Mouse (Mus musculus) spleen, adult 2 months (tissue): Measurements from ENCODE around the gene Gm10073.

Experiments used
- CTCF ChIP-seq: fragments of 200-500 bp; IDR thresholded peaks from 2 replicates; pipeline ENCODE4 v1.5.1; 2011; ENCODE audit warnings: mild to moderate bottlenecking, inconsistent platforms; ENCODE audit not compliant: insufficient read depth, insufficient read length, insufficient replicate concordance; ENCODE audit errors: extremely low read depth
- POLR2A ChIP-seq: fragments of 200-500 bp; IDR thresholded peaks from 2 replicates; pipeline ENCODE4 v1.6.1; 2011; ENCODE audit warnings: low read depth, low read length, inconsistent platforms

DNA sequence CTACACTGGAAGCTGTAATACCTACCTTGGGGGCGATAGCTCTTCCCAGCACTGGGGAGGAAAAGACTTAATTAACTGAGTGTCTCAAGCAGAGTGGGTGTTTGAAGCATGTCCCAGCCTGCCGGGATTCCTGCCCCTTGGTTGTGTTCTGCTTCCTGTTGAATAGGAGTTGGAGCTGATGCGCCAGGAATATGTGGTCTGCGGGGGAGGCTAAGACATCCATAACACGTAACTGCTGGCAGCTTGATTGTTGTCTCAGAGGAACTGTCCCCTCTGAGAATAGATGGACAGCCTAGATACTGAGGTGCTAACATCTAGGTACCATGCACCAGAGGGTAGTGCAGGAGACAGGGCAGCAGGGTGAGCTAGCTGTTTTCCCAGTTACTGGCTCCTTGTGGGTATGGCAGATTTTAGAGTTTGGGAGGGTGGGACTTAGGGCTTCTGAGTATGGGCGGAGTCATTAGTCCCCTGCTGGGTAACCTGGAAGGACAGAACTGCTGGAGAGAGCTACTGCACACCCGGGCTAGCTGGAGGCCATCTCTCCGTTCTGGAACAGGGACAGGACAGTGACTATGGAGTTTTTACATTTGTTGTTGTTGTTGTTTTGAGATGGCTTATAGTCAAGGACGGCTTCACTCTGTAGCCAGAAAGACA, 44.5 kb downstream of the Gm10073 start:
- TF ChIP-seq CTCF (no peak), POLR2A (no peak)
